Comparison of ENCODE assay signal across 8 mouse cellular contexts in the genomic region with DNA sequence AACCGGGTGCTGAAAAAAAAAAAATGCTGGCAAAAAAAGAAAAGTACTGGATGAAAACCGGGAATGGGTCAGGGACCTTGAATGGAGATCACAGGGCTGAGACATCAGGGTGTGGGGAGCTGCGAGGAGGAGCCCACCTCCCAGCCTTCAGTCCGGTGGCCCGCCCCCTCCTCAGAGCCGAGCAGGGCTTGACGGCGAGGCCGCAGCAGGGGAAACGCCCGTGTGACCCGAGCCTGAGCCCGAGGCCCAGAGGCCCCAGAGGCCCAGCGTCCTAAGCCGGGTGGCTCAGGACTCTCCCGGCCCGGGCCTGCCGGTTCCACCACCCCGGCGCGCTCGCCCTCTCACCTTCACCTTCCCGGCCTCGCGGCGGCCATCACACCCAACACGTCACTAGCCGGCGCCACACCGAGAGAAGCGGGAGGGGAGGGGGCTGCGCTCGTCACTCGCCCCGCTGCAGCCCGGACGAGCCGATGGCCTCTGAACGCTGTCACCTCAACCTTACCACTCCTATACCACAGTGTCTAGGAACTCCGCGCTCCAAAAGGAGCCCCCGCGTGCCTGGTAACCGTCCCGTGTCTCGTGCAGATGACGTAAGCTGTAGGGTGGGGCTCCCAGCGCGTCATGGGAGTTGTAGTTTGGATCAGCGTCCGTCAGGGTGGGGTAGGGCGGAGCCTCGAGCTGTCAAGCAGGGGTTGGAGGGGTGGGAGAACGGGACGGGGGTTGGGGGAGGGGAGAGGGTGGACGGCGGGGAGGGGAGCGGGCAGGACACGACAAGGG. TPM values are rescaled to one million over a fixed set of nuclear protein-coding genes. Genes with fewer than 3 reads are reported as not detected.
DNase-seq lines count a peak whose midpoint lies in the region; ATAC-seq and TF ChIP-seq lines count a peak whose summit lies in the region.

A gene (minus strand): TSS at position 392 of the 777 bp plus-strand sequence.

- peaks cover 14% of the 10 kb centered on the region for H3K4me1 ChIP-seq in embryonic facial prominence, embryonic 13.5 days
- 0 out of 2 replicates have a peak, but pooled peaks cover 9% of the 10 kb centered on the region for H3K4me1 ChIP-seq in kidney, adult 2 months (ENCODE audit: control insufficient read depth, insufficient read depth, low read length)
- peaks cover 9% of the 10 kb centered on the region for H3K4me1 ChIP-seq in limb, embryonic 12.5 days (replicated peaks)
- peaks cover 17% of the 10 kb centered on the region for H3K4me1 ChIP-seq in midbrain, embryonic 15.5 days
- peaks cover 5% of the 10 kb centered on the region; the same call in 1 of the 2 replicates for H3K4me1 ChIP-seq in spleen, adult 2 months (ENCODE audit: control insufficient read depth, insufficient read depth, insufficient read length)

- peak within 1 kb of the TSS; percentile 82; the same call in 1 of the 2 replicates for H3K27ac ChIP-seq in embryonic facial prominence, embryonic 13.5 days
- H3K27ac ChIP-seq in kidney, adult 2 months (ENCODE audit: insufficient read depth, low read depth, low read length), result peak within 1 kb of the TSS; percentile 97
- H3K27ac ChIP-seq in limb, embryonic 12.5 days, result peak within 1 kb of the TSS; percentile 83
- H3K27ac ChIP-seq in midbrain, embryonic 15.5 days, result peak within 1 kb of the TSS; percentile 89
- H3K27ac ChIP-seq in spleen, adult 2 months (ENCODE audit: insufficient read depth, low read length), result peak within 1 kb of the TSS; percentile 87

- H3K4me2 ChIP-seq in embryonic facial prominence, embryonic 13.5 days, result peak within 1 kb of the TSS; percentile 75
- H3K4me2 ChIP-seq in limb, embryonic 12.5 days, result peak within 1 kb of the TSS; percentile 70
- peak within 1 kb of the TSS; percentile 64 for H3K4me2 ChIP-seq in midbrain, embryonic 15.5 days

- no peak for TF ChIP-seq CTCF in kidney, adult 2 months (conservative IDR thresholded peaks at IDR 0.05; ENCODE audit: insufficient read depth, insufficient read length, low read depth, low read length)
- TF ChIP-seq CTCF in spleen, adult 2 months (IDR thresholded peaks at IDR 0.05; ENCODE audit: extremely low read depth, insufficient read depth, insufficient read length, insufficient replicate concordance), result no peak

- peak; percentile 81 for ATAC-seq in embryonic facial prominence, embryonic 13.5 days (ENCODE audit: insufficient number of reproducible peaks, insufficient read depth, low FRiP score, low TSS enrichment, low read depth)
- ATAC-seq in limb, embryonic 12.5 days (ENCODE audit: insufficient number of reproducible peaks, insufficient read depth, low FRiP score, low TSS enrichment, low read depth), result peak; percentile 89
- peak; percentile 95 for ATAC-seq in midbrain, embryonic 15.5 days (replicated peaks)

- under 1% methylated on average over 52 of the region's 59 CpGs for whole genome bisulfite sequencing in embryonic facial prominence, embryonic 13.5 days
- WGBS in kidney, adult 2 months, result under 1% methylated on average over 52 of the region's 59 CpGs
- under 1% methylated on average over 59 of the region's 59 CpGs for WGBS in limb, embryonic 12.5 days
- under 1% methylated on average over 59 of the region's 59 CpGs for WGBS in midbrain, embryonic 15.5 days
- WGBS in spleen, adult 2 months, result under 1% methylated on average over 57 of the region's 59 CpGs

- H3K36me3 ChIP-seq in embryonic facial prominence, embryonic 13.5 days, result peaks cover 30% of the 10 kb centered on the region
- H3K36me3 ChIP-seq in kidney, adult 2 months (ENCODE audit: control insufficient read depth, insufficient read depth, low read length), result no peaks in the 10 kb centered on the region; the same call in none of the 2 replicates
- H3K36me3 ChIP-seq in limb, embryonic 12.5 days, result peaks cover 32% of the 10 kb centered on the region
- H3K36me3 ChIP-seq in midbrain, embryonic 15.5 days (replicated peaks), result peaks cover 4% of the 10 kb centered on the region; the same call in 1 of the 2 replicates
- H3K36me3 ChIP-seq in spleen, adult 2 months (ENCODE audit: control insufficient read depth, insufficient read depth, low read length), result peaks cover 2% of the 10 kb centered on the region; the same call in 1 of the 2 replicates

- peak; percentile 88 for DNase-seq in 3134 (ENCODE audit: extremely low read depth, insufficient read length, low spot score)
- peak; percentile 89 to 91 for DNase-seq in adrenal gland, postnatal 36 days
- DNase-seq in heart, adult 18-20 months, result peak; percentile 93 to 96
- peak; percentile 95 for DNase-seq in kidney, adult 2 months
- peak; percentile 73 to 82 for DNase-seq in spleen, adult 2 months (ENCODE audit: low read depth in 1 of 2, low spot score in 2 of 2)

- H3K9me3 ChIP-seq in embryonic facial prominence, embryonic 13.5 days, result no peaks in the 10 kb centered on the region
- no peaks in the 10 kb centered on the region for H3K9me3 ChIP-seq in limb, embryonic 12.5 days
- no peaks in the 10 kb centered on the region for H3K9me3 ChIP-seq in midbrain, embryonic 15.5 days

- H3K4me3 ChIP-seq in embryonic facial prominence, embryonic 13.5 days, result peak within 1 kb of the TSS; percentile 92
- H3K4me3 ChIP-seq in kidney, adult 2 months (ENCODE audit: insufficient read depth, low read depth, low read length), result peak within 1 kb of the TSS; percentile 79
- H3K4me3 ChIP-seq in limb, embryonic 12.5 days (replicated peaks), result peak within 1 kb of the TSS; percentile 89
- H3K4me3 ChIP-seq in midbrain, embryonic 15.5 days, result peak within 1 kb of the TSS; percentile 81
- peak within 1 kb of the TSS; percentile 83 for H3K4me3 ChIP-seq in spleen, adult 2 months (ENCODE audit: extremely low read depth, insufficient read depth, insufficient read length)

- no peak for TF ChIP-seq POLR2A in kidney, adult 2 months (IDR thresholded peaks at IDR 0.05; ENCODE audit: low read depth, low read length)
- TF ChIP-seq POLR2A in spleen, adult 2 months (IDR thresholded peaks at IDR 0.05; ENCODE audit: low read depth, low read length), result no peak

- no peaks in the 10 kb centered on the region for H3K27me3 ChIP-seq in embryonic facial prominence, embryonic 13.5 days
- H3K27me3 ChIP-seq in kidney, adult 2 months (replicated peaks; ENCODE audit: control insufficient read depth, insufficient read depth, low read length), result no peaks in the 10 kb centered on the region
- H3K27me3 ChIP-seq in limb, embryonic 12.5 days, result no peaks in the 10 kb centered on the region
- no peaks in the 10 kb centered on the region for H3K27me3 ChIP-seq in midbrain, embryonic 15.5 days (replicated peaks)
- no peaks in the 10 kb centered on the region for H3K27me3 ChIP-seq in spleen, adult 2 months (ENCODE audit: control insufficient read depth, insufficient read depth, low read length)

- peak within 1 kb of the TSS; percentile 88 for H3K9ac ChIP-seq in embryonic facial prominence, embryonic 13.5 days
- peak within 1 kb of the TSS; percentile 84 for H3K9ac ChIP-seq in limb, embryonic 12.5 days (replicated peaks)
- peak within 1 kb of the TSS; percentile 86 for H3K9ac ChIP-seq in midbrain, embryonic 15.5 days

RNA-seq across cellular contexts. Expression of the gene that starts here (rescaled TPM):
- total RNA-seq in adrenal gland, postnatal 36 days (2021), result 100 to 1,000 TPM; 150 to 219 TPM
- 34.3 and 34.6 TPM in 2 replicates for polyA plus RNA-seq in embryonic facial prominence, embryonic 13.5 days (2015; fragmentation: Nextera tagmentation; extraction: Ambion mirVana)
- 100 to 1,000 TPM; 623 to 655 TPM for total RNA-seq in heart, adult 18-20 months (2021)
- polyA plus RNA-seq in kidney, adult 2 months (2012; rRNA removed), result 82.8 and 85.5 TPM in 2 replicates
- polyA plus RNA-seq in limb, embryonic 12.5 days (2016; fragmentation: Nextera tagmentation; extraction: Ambion mirVana), result 32.3 and 32.5 TPM in 2 replicates
- 101 and 104 TPM in 2 replicates for polyA plus RNA-seq in midbrain, embryonic 15.5 days (2015; fragmentation: Nextera tagmentation; extraction: Ambion mirVana)
- polyA plus RNA-seq in spleen, adult 2 months (2012; rRNA removed), result 18.4 and 18.8 TPM in 2 replicates

Comparison
In these comparisons a context has a peak if more than half of its experiments do, and no peak if none do; other contexts are left out.
1. Peak in every context shown above with its lines: DNase-seq, ATAC-seq, H3K4me3 ChIP-seq and H3K27ac ChIP-seq.